Mouse (Mus musculus) small intestine, adult 2 months (tissue): ENCODE results near the gene Myo5a.

Experiments used
- CTCF ChIP-seq: fragments of 200-500 bp; IDR thresholded peaks from 2 replicates; pipeline ENCODE4 v1.5.1; 2012; ENCODE audit warnings: low read depth, mild to moderate bottlenecking, control low read depth, inconsistent platforms, low read length, moderate library complexity, mixed read lengths; ENCODE audit not compliant: insufficient replicate concordance, insufficient read length; ENCODE audit errors: extremely low read depth
- POLR2A ChIP-seq: fragments of 200-500 bp; IDR thresholded peaks from 2 replicates; pipeline ENCODE4 v1.6.1; 2012; ENCODE audit warnings: low read depth, mild to moderate bottlenecking, control low read depth, inconsistent platforms, low read length, moderate library complexity

GRCm38 (mm10) chr9:75196335-75196734 is 125.5 kb downstream of the Myo5a start:
- TF ChIP-seq CTCF (no peak), POLR2A (no peak)
